Comparison of ENCODE assay signal across 20 mouse cellular contexts in genomic region chr16:51661693-51662092, GRCm38 (mm10).
"Had no signal": no experiment of that assay in that cellular context is flagged by ENCODE, and none has a peak within 500 bp of the region (broad histone marks: within the 10 kb centered on the region; RNA-seq: fewer than 3 reads in every experiment).

No protein-coding gene starts in this region.

- H3K36me3 ChIP-seq: limb, embryonic 12.5 days; limb, embryonic 15.5 days; liver, embryonic 13.5 days; midbrain, embryonic 10.5 days; midbrain, embryonic 15.5 days; neural tube, embryonic 12.5 days; neural tube, embryonic 15.5 days had no signal

- H3K9ac ChIP-seq: limb, embryonic 12.5 days; limb, embryonic 15.5 days; liver, embryonic 13.5 days; midbrain, embryonic 15.5 days; neural tube, embryonic 12.5 days; neural tube, embryonic 15.5 days had no signal

- H3K27ac ChIP-seq: limb, embryonic 12.5 days; limb, embryonic 15.5 days; liver, embryonic 13.5 days; midbrain, embryonic 10.5 days; midbrain, embryonic 15.5 days; neural tube, embryonic 12.5 days; neural tube, embryonic 15.5 days; stomach, postnatal 0 days had no signal

- H3K4me1 ChIP-seq: limb, embryonic 12.5 days; limb, embryonic 15.5 days; liver, embryonic 13.5 days; megakaryocyte, embryonic 14.5 days; midbrain, embryonic 15.5 days; neural tube, embryonic 12.5 days; neural tube, embryonic 15.5 days had no signal

- H3K4me3 ChIP-seq: limb, embryonic 12.5 days; limb, embryonic 15.5 days; liver, embryonic 13.5 days; megakaryocyte, embryonic 14.5 days; midbrain, embryonic 10.5 days; midbrain, embryonic 15.5 days; neural tube, embryonic 12.5 days; neural tube, embryonic 15.5 days had no signal

- DNase-seq: kidney, adult 2 months; kidney, postnatal 10 days; kidney, postnatal 36 days; left cerebral cortex, postnatal 4 days; liver, embryonic 13.5 days; right cerebral cortex, adult 18-20 months; right cerebral cortex, postnatal 14 days; right cerebral cortex, postnatal 4 days; thymus, adult 2 months; thymus, postnatal 14 days; thymus, postnatal 4 days had no signal

- H3K27me3 ChIP-seq: limb, embryonic 12.5 days; limb, embryonic 15.5 days; liver, embryonic 13.5 days; megakaryocyte, embryonic 14.5 days; midbrain, embryonic 15.5 days; neural tube, embryonic 12.5 days; neural tube, embryonic 15.5 days had no signal

- H3K4me2 ChIP-seq: limb, embryonic 12.5 days; limb, embryonic 15.5 days; liver, embryonic 13.5 days; midbrain, embryonic 15.5 days; neural tube, embryonic 12.5 days; neural tube, embryonic 15.5 days had no signal

- H3K9me3 ChIP-seq: limb, embryonic 12.5 days; limb, embryonic 15.5 days; liver, embryonic 13.5 days; megakaryocyte, embryonic 14.5 days; midbrain, embryonic 10.5 days; midbrain, embryonic 15.5 days; neural tube, embryonic 12.5 days; neural tube, embryonic 15.5 days had no signal

- ATAC-seq: intestine, postnatal 0 days; midbrain, embryonic 15.5 days had no signal
